Mouse (Mus musculus) brain, adult 2 months (tissue): ENCODE measurements around the gene Smox.

Experiments used
- DNase-seq: peaks from one replicate; pipeline ENCODE4 v3.0.0; 2011; ENCODE audit warnings: low read depth, low spot score

Gene Smox

GRCm38 (mm10) chr2:131510531-131510930 is 19.2 kb downstream of the Smox start:
- no peak for DNase-seq

- DNase-seq = peak; percentile 51
Observed at GRCm38 (mm10) chr2:131513477-131513876, 22.2 kb downstream of the Smox start.

- DNase-seq = peak; percentile 46
Observed at GRCm38 (mm10) chr2:131514055-131514621, 22.8 kb downstream of the Smox start.

- DNase-seq = no peak
Observed at GRCm38 (mm10) chr2:131517550-131517949, 26.3 kb downstream of the Smox start.

GRCm38 (mm10) chr2:131518790-131519189 is 27.5 kb downstream of the Smox start:
- DNase-seq = no peak

- no peak for DNase-seq
Observed at GRCm38 (mm10) chr2:131520743-131521142, 29.4 kb downstream of the Smox start.

- peak; percentile 66 for DNase-seq
Observed at GRCm38 (mm10) chr2:131527061-131527460, 35.8 kb downstream of the Smox start.

- DNase-seq = peak; percentile 85
Observed at GRCm38 (mm10) chr2:131529898-131530622, 38.8 kb downstream of the Smox start.

- DNase-seq = peak; percentile 80
Observed at GRCm38 (mm10) chr2:131530623-131531008, 39.3 kb downstream of the Smox start.

- no peak for DNase-seq
Observed at GRCm38 (mm10) chr2:131531271-131531670, 40.0 kb downstream of the Smox start.

GRCm38 (mm10) chr2:131535168-131535567 is 43.9 kb downstream of the Smox start:
- no peak for DNase-seq

- DNase-seq = peak; percentile 54
Observed at GRCm38 (mm10) chr2:131538341-131538740, 47.0 kb downstream of the Smox start.

GRCm38 (mm10) chr2:131539780-131540179 is 48.5 kb downstream of the Smox start:
- peak; percentile 66 for DNase-seq

GRCm38 (mm10) chr2:131541686-131542085 is 50.4 kb downstream of the Smox start:
- peak; percentile 96 for DNase-seq

GRCm38 (mm10) chr2:131542531-131542930 is 51.2 kb downstream of the Smox start:
- DNase-seq = peak; percentile 77

- DNase-seq = peak; percentile 68
Observed at GRCm38 (mm10) chr2:131545386-131546307, 54.4 kb downstream of the Smox start.

- no peak for DNase-seq
Observed at GRCm38 (mm10) chr2:131546308-131546700, 55.0 kb downstream of the Smox start.

- peak; percentile 53 for DNase-seq
Observed at GRCm38 (mm10) chr2:131546745-131547408, 55.6 kb downstream of the Smox start.

- DNase-seq = no peak
Observed at GRCm38 (mm10) chr2:131548330-131548729, 57.0 kb downstream of the Smox start.

- no peak for DNase-seq
Observed at GRCm38 (mm10) chr2:131549090-131549489, 57.8 kb downstream of the Smox start.

- no peak for DNase-seq
Observed at GRCm38 (mm10) chr2:131550474-131550873, 59.2 kb downstream of the Smox start.

GRCm38 (mm10) chr2:131550906-131551305 is 59.6 kb downstream of the Smox start:
- no peak for DNase-seq
